Mouse (Mus musculus) cerebellum, postnatal 10 days (tissue): ENCODE data around the gene Fgf11.
A peak's percentile ranks its signal among the peaks of the same experiment; 100 is the strongest.

Experiments used
- DNase-seq, 2 experiments: peaks; one replicate each; pipeline ENCODE4 v3.0.0; 2021; ENCODE audit warnings: mixed read lengths in 2 of 2

The Fgf11 gene

GRCm38 (mm10) chr11:69778985-69779384, 22.7 kb downstream of the Fgf11 start:
- DNase-seq = peak in 1 of 2 experiments; percentile 37

- peak; percentile 64 to 74 for DNase-seq
Observed at GRCm38 (mm10) chr11:69778258-69778982, 23.2 kb downstream of the Fgf11 start.

GRCm38 (mm10) chr11:69777504-69778257, 24.0 kb downstream of the Fgf11 start:
- DNase-seq = no peak

- no peak for DNase-seq
Observed at GRCm38 (mm10) chr11:69776488-69776887, 25.2 kb downstream of the Fgf11 start.

- DNase-seq = peak; percentile 70 to 79
Observed at GRCm38 (mm10) chr11:69775716-69776115, 25.9 kb downstream of the Fgf11 start.

DNA sequence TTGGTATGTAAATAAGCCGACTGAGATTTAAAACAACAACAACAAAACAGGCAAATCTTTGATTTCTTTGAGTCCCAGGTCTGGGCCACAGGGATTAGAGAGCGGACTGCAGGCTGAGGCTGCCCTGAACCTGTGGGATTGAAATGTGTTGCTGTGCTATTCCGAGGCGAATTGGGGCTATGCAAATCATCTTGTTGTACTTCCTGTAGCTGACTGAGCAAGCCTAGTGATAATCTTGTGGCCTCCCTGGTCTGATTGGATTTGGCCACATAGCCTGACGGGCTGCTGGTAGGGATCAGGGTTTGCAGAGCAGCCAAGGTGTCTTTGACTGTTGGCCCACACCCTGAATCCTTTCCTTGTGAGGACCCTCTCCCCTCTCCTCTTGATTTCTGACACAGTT, 26.7 kb downstream of the Fgf11 start:
- no peak for DNase-seq

DNA sequence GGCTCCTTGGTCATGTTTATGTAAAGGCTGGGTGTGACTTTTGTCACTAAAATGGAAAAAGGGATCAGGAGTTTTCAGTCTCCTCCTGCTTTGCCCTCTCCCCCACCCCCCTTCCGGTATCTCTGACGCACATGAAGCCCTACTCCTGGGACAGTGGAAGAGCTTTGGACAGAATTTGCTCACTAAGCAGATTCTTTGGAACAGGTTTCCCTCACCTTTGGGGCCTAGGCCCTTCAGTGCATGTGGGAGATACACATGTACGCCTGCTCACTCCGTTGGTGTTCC, 34.1 kb downstream of the Fgf11 start:
- no peak for DNase-seq

DNA sequence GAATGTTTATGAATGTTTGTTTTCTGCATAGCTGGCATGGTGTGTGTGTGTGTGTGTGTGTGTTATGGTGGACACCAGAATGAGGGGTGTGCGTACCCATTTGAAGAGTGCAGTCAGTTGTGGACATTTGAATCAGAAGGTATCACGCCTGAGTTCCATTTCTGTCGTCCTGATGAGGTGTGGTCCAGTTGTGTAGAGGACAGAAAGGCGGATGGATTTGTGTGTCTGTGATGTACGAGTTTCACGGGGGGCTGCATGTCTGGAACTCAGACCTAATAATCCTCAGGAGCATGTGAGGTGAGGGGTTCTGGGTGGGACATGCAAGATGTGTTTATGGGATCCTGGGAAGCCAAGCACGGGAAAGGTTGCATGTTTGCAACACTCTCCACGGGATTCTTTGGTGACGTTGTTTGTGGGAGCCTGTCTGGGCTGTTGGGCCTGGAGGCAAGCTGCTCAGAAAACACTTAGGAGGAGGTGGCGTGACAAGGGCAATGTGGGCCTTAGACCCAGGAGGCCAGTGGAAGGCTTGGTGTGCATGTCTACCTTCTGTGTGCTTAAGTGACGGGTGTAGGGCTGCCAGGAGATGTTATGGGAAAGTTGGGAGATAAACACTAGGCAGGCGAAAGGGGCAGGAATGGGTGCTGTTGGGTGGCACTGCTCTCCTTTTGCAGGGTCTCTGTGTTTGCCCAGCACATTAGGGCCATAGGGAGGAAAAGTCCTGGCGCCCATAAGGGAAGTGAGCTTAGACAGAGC, 34.6 kb downstream of the Fgf11 start:
- no peak for DNase-seq

DNA sequence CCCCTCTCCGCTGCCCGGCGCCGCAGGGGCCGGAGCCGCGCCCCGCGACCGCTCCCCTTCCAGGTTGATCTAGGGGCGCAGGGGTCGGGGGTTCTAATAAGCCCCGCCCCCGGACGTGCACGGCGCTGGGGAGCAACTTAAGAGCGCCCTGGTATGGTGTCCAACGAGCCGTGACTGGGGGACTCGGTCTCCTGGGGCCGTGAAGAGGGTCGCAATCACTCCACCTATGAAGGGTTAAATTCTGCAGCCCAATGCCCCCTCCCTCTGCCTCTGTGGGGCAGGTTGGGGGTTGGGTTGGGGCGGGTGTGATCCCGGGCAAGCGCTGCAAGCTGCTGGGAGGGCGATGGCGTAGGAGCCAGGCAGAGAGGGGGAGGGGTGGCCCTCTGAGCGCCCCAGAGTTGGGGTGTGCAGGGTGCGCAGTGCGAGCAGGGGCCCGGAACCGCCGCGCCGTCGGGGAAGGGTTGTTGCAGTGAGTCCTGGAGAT, 35.5 kb downstream of the Fgf11 start:
- peak; percentile 85 to 87 for DNase-seq

DNA sequence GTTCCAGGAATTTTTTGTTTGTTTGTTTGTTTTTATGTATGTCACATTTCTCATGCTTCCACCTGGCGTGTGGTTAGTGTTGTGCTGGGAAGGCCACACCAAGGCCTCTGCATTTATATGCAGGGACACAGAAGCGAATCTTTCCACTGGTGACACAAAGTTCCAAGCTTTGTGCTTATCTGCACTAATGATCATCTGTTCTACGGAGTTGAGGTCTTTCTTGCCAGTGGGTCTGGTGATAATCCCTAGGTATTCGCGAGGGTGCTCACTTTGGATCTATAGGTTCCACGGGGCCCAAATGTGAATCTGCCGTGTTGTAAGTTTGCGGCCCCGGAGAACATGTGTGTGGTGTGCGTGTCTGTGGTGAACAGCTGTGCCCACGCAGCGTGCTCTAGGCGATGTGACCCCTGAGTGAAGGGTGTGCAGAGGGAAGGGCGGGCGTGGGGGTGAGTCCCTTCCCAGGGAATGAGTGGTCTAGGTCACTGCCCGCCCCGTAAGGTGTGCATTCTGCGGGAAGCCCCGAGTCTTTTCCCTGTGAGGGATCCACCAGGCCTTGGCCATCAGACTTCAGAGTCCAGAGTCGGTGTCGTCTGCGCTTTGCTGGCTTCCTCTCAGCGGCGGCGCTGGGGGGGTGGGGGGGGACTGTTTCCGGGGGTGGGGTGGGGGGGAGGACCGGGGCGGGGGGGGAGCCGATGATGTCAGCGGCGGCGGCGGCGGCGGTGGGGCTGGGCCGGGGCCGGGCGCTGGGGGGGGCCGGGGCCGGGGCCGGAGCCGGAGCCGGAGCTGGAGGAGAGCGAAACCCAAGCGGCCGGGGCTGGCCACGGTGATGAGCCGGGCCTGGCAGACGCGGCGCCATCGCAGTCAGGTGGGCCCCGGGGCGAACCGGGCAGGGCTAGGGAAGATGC, 36.2 kb downstream of the Fgf11 start, which contains the start of gene Zbtb4:
Zbtb4 (plus strand) TSS at position 692 of the 905 bp plus-strand sequence.
- DNase-seq = peak in 1 of 2 experiments; percentile 75

- DNase-seq = no peak
Observed at GRCm38 (mm10) chr11:69763551-69763950, 38.1 kb downstream of the Fgf11 start.

DNA sequence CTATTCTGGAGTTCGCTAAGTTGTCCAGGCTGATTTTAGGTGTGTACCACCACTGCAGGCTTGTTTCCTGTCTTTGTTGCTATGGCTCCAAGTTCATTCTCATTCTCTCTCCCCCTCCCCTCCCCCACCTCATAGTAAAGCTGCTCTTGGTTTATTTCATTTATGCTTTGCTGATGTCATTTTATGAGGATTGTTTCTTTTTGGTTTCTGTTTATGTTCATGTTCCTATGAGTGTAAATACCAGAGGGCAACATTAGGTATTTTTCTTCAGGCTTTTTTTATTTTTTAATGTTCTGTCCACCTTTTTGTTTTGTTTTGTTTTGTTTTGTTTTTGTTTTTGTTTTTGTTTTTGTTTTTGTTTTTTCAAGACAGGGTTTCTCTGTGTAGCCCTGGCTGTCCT, 39.8 kb downstream of the Fgf11 start, which contains the start of gene Slc35g3:
Slc35g3 (minus strand) TSS at position 101 of the 400 bp plus-strand sequence.
- DNase-seq = no peak

- no peak for DNase-seq
Observed at GRCm38 (mm10) chr11:69760901-69761200, 40.8 kb downstream of the Fgf11 start.

DNA sequence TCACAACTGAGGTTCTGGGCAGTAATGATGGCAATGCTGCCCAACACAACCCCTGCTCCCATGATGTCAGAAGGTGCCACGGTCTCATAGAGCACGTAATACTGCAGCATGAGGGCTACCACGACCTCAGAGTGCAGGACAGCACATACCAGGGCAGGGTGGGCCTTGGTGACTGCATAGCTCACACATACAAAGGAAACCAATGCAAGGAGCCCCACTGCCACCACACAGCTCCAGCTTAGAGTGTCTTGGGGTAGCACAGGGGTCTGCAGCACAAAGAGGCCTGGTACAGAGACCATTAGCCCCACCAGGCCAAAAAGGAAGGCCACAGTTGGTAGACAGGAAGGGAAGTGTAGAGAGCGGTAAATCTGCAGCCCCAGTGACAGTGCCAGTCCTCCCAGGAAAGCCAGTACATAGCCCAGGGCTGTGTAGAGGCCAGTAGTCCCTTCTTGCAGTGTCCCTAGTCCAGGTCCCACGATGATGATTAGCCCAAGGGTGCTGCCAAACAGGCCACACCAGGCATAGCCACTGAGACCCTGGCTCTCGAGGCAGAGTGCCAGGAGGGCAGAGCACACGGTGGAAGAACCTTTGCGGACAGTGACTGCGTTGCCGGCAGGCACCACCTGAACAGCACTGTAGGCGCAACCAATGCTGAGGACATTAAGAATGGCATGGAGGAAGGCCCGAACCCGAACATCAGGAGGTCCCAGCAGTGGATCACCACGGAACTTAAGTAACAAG, 41.3 kb downstream of the Fgf11 start:
- DNase-seq = peak in 1 of 2 experiments; percentile 36

DNA sequence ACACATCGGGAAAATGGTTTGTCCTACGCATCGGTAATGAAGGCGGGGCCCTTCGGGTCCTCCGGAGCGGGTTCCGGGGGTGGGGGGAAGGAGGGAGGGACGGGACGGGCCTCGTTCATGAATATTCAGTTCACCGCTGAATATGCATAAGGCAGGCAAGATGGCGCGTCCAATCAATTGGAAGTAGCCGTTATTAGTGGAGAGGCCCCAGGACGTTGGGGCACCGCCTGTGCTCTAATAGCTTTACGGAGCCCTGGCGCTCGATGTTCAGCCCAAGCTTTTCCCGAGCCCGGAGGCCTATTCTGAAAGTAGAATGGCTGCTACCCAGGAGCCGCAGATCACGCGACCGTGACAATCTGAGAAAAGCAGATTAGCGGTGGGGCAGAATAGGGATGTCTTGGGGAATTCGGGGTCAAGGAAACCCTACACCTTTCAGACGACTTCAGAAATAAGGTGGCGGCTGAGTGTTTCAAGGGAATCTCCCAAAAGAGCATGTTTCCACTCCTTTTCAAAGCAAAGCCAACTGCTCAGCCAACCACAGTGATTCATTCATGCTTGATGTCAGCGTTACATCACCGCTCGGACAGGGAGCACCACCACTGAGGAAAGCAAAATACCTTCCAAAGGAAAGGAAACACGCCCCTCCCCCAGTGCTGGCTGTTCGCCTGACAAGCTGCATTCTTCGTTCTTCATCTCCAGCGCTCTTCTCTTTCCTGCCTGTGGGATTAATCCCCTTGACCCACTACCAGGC, 42.5 kb downstream of the Fgf11 start:
- peak; percentile 97 to 99 for DNase-seq

DNA sequence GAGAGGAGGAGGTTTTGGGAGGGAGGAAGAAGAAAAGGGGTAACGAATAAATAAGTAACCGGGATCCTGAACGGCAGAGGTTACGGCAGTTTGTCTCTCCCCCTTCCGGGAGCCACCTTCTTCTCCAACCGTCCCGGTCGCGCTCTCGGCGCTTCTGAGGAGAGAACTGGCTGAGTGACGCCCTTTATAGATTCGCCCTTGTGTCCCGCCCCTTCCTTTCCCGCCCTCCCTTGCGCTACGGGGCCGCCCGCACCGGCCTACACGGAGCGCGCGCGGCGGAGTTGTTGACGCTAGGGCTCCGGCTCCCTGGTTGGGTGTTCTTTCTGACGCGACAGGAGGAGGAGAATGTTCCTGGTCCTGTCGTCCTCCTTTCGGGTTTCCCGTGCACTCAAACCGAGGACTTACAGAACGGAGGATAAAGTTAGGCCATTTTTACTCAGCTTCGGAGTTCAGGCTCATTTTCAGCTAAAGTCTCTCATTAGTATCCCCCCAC, 43.1 kb downstream of the Fgf11 start, which contains the start of gene Polr2a:
Polr2a (minus strand) TSS at position 160 of the 493 bp plus-strand sequence.
- peak; percentile 98 to 99 for DNase-seq

DNA sequence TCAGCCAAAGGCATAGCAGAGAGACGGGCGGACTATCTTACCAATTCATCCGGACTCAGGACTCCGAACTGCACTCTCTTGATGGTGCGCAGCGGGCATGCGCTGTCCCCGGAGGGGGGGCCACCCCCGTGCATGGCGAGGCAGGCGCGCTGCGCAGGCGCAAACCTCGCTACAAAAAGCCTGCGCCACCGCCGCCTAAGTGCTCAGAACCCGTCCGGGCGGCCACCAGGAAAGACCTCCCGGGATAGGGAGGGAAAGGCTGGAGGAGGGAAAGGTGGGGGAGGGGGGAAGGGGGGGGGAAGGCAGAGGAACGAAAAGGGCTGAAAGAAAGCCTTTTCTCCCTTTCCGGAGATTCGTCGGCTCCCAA, 43.6 kb downstream of the Fgf11 start:
- DNase-seq = peak; percentile 97 to 98

DNA sequence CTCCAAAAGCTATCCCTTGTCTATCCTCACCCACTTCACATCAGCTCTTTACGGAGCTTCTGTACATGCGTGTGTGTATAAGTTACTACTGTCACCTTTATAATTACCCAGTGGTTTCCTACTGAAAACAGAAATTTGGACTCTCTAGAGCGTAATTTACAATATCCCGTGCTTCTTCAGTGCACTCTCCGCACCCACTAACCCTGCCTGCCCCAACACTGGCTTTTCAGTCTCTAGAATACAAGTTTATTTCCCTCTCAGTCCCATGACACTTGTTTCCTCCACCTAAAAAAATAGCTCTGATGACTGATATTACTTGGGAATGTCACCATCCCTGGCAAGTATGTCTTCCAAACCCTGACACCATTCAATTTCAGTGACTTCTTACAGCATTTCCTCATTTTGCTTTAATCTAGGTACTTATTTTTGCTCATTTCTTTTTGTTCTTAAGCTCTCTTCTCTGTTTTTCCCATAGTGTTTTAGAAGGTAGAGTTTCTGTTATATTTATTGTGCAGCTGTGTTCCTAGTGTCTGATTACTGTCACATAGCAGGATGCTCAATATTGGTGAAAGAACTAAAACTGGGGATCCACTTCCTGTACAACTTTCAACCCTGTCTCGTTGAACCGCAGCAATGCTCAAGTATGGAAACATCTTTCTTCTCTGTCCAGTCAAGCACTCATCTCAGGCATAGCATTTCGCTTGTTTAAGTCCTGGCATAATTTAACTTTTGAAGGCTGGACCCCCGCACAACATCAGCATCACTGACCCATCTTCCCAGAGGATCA, 44.2 kb downstream of the Fgf11 start:
- DNase-seq = peak in 1 of 2 experiments; percentile 4

GRCm38 (mm10) chr11:69754701-69755100, 47.0 kb downstream of the Fgf11 start:
- peak; percentile 74 to 83 for DNase-seq

DNA sequence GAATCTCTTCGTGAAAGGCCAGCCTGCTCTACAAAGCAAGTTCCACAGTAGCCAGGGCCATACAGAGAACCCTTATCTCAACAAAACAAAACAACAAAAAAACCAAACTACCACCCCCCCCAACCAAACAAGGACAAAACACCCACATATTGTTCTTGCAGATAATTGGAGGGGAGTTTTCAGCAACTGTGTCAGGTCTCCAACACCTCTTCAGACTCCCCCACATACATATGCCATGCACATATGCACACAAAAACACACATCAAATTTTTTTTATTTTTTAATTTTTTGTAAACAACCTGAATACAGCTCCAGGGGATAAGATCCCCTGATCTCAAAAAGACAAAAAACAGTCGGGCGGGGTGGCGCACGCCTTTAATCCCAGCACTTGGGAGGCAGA, 47.4 kb downstream of the Fgf11 start:
- no peak for DNase-seq
